Mouse (Mus musculus): ENCODE measurements around the gene Casz1. TPM values are rescaled to one million over a fixed set of nuclear protein-coding genes. Genes with fewer than 3 reads are reported as not detected.

Gene Casz1
- total RNA-seq, 2 experiments from 2014 or later: 1.7 to 3.3 TPM

DNA sequence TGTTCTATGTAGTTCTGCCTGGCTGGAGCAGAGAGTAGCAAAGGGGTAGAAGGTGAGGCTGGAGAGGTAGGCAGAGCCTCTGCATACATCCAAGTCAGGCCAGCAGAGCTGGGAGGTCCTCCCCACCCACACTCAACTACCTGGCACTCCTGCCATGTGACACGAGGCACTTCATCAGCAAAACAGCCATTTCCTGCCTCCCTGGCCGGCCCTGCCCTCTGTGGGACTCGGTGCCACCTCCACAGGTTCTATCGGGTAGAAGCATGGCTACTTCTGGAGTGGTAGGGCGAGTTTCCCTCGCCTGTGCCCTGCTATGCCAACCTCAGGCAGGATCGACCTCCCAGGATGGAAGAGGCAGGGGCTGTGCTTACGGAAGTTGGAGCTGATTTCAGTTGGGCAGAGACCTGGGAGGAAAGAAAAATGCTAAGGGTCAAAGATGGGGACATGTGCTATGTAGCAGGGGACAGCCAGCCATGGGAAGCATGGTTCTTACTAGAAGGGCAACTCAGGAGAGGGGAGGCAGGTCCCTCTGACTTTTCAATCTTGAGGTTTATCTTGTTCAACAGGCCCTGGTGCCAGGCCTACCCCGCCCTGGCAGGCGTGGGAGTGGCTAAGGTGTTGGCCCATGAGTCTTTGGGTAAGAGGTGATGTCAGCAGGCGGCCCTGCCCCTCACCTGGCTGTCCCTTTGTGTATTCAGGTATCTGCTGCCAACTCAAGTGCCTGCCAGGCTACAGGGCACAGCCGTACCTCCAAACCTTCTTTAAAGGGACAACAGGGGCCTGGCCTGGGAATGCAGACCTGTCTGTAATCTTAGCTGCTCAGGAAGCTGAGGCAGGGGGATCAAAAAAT lies 6.5 kb upstream of the Casz1 start:
- ATAC-seq (ENCODE audit: poor library complexity, severe bottlenecking): no peak

DNA sequence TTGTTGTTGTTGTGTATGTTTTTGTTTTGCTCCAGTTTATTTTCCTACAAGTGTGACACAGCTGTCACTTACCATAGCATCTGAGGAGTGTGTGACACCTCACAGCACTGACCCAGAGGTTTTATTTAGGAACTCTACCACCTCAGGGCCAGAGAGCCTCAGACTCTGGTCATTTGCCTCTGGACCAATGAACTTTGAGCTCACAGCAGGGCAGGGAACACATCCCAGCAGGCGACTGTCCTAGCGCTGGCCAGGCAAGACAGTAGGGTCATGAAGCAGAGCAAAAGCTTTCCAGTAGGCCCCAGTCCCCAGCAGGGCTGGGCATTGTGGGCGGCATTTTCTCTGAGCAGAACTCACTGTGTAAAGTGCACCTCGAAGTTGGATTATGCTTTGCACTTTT lies 1.2 kb upstream of the Casz1 start:
- ATAC-seq (ENCODE audit: poor library complexity, severe bottlenecking): no peak

DNA sequence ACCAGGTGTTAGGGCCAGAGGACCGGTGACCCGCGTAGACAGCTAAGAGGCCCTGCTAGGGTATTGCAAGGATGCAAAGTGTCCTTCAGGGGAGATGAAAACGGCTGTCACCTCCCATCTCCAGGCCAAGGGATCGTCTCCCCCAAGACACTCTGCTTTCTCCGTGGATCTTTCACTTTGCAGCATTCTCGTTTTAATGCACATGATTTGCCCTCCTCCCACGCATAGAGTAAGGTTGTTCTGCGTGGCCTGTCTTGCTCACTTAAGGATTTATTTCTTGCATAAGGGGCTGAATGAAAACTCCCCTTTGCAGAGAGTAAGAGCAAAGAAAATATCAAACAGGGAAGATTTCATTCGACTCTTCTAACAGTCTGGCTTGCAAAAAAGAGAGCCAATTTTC lies 593 bp upstream of the Casz1 start:
- no peak for ATAC-seq (ENCODE audit: poor library complexity, severe bottlenecking)

DNA sequence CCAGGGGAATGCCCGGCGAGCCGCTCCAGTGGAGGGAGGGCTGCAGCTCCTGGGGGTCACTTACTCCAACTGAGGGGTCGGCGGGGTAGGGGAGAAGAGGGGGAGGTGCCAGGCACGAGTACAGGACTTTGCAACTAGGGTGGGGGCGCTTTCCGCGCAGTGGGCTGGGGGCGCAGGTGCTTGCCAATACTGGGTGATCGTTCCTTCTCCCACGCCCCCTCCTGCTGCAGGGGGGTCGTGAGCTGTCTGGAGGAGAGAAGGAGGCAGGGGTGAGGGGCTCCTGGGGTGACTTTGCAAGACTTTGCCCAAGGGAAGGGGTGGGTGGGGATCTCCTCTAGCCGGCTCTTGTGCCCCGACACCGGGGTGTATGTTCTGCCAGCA lies 541 bp downstream of the Casz1 start:
- no peak for ATAC-seq (ENCODE audit: poor library complexity, severe bottlenecking)

DNA sequence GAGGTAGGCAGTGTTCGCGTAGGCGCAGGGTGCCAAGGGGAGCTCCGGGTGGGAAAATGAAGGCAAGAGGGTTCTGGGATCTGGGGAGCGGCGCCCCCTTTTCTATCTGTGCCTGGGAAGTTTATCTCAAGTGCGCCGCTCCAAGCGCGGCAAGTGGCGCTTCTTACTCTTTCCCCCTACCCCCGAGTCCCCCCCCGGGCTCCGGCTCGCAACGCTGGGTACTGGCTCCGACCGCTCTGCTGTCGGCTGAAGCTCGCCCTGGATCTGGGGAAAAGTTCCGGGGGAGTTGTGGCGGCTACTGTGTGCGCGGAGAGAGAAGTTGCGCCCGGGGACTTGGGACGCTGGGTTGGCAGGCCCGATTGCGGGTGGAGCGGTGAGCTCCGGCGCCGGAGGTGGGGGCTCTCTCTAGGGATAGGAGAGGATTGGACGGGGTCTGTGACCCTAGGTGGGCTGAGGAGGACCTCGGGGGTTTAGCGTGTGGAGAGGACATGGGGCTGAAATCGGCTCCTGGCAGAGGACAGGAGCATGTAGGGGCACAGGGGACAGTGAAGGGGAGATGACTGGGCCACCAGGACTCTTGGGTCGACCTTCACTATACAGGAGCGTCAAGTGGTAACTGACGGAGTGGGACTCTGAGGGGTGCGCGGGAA lies 1.1 kb downstream of the Casz1 start:
- no peak for ATAC-seq (ENCODE audit: poor library complexity, severe bottlenecking)

DNA sequence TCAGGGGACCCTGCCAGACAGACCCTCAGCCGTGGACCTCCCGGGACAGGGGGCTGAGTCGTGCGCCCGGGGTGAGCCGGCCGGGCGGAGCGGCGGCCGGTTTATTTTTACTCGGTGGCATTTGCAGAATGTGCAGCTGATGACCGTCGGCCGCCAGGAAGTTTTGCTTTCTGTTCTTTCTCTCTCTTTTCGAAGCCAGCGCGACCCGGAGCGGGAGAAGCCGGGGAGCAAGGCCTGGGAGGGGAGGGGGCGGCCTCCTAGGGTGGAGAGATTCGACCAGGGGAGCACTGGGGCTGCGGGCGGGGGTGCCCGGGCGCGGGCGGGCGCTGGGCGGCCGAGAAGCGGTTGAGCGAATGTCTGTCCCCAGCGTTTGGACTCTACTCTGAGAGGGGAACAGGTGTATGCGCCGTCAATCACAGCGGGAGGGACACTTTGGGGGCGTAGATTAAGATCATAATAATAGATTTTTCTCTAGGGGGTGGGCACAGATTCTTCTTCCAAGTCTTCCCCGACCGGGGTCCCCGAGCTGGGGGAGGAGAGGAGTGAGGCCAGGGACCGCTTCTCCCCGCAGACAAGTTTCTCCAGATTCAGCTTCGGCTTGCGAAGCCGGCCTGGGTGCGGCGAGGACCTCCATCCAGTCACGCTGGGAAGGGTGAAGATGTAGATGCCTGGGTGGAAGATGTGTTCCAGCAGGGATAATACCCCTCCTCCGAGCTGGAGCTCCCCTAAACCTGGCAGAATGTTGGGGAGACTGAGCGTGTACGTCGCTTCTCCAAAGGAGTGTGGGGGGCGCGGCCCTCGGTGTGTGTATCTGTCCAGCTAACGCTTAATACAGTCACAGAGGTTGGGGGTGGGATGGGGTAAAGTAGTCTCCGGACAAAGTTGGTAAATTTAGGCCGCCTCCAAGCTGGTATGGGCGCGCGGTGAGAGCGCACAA lies 1.9 kb downstream of the Casz1 start:
- no peak for ATAC-seq (ENCODE audit: poor library complexity, severe bottlenecking)

DNA sequence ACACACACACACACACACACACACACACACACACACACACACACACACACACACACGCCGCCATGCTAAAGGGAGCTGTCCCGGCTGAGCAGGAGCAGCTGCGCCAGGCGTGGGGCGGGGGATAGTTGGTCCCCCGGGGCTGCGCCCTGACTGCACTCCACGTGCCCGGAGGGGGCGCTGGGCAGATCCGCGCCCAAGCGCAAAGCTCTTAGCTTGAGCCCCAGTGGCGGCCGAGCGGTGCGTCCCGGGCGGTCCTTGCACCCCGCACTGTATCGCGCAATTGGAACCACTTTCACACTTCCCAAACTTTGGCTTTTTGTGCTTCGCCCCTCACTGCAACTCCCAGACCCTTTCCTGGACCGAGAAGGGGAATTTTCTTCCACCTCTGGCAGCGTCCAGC lies 2.6 kb downstream of the Casz1 start:
- no peak for ATAC-seq (ENCODE audit: poor library complexity, severe bottlenecking)

DNA sequence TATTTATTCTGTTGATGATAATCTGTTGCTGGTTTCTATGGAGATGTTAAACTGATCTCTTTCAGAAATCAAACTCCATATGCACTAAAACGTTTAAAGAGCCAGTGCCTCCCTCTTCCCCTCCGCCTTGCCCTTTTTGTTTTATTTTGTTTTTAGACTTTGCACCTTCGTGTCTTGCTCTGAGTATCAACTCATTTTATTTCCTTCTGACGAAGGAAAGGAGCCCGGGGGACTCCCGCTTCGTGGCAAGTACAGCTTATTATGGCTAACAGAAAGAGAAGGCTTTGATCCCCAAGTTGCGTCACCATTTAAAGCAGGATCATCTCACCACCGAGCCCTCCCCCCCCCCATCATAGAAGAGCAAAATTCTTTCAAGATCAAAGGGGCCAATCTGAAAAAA lies 3.2 kb downstream of the Casz1 start:
- ATAC-seq (ENCODE audit: poor library complexity, severe bottlenecking): no peak

DNA sequence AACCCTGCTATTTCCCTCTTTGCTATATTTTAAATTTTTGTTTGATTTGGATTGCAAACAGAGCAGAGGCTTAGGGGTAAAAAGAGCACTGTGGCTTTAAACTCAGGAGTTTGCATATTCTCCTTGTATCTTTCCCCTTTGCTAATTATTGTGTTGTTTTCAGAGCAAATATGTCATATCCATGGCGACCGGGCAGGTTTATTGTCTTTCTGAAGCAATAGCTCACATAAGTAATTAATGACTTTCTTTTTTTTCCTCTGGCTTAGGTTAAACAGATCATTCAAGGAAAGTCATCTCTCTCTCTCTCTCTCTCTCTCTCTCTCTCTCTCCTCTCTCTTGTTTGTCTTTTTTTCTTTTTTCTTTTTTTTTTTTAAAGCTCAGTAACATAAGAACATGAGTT lies 4.6 kb downstream of the Casz1 start:
- no peak for ATAC-seq (ENCODE audit: poor library complexity, severe bottlenecking)

DNA sequence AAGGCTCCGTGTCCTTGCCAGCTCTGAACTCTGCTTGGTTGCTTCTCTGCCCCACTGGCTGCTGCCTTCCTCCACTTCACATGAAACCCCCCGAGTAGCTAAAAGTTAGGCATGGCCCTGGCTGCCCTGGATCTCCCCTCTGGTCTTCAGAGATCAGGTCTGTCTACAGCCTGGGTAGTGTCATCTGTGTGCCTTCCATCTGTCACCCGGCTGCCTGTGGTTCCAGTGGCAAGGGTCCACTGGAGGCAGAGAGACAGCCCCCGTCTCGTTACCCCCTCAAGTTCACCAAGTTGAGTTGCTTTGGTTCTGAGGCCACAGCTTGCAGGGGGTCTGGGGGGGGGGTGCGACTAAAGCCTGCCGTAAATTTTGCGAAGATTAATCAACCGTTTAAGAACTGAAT lies 6.5 kb downstream of the Casz1 start:
- no peak for ATAC-seq (ENCODE audit: poor library complexity, severe bottlenecking)

DNA sequence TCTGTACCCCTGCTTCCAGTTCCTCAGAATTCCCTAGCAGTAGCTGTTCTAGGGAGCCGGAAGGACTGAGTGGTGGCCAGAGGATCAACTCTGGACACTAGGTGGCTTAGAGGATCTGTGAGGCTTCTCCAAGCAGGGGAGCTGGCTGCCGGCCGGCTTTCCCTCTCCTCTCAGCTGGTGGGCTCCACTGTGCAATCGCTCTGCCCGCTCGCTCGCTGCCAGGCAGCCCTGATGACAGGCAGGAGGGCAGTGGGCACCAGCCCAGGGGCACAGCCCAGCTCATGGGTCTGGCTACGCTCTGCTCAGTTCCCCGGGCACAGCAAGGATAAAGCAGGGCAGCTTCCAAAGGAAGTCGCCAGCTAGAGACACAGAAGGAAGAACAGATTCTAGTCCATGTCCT lies 7.7 kb downstream of the Casz1 start:
- ATAC-seq (ENCODE audit: poor library complexity, severe bottlenecking): no peak

DNA sequence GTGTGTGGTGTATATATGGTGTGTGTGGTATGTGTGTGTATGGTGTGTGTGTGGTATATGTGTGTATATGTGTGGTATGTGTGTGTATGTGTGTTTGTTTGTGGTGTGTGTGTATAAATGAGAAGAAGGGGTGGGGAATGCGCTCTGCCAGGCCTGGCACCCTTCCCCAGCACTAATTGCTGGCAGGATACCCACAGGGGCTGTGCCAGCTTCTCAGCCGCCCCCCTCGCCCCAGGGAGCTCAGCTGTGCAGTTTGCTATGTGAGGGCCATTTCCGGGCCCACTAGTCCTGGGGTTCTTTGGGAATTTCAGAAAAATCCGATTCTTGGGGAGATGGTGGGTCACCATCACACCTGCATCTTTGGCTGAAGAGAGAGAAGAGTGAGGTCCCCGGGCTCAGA lies 9.0 kb downstream of the Casz1 start:
- no peak for ATAC-seq (ENCODE audit: poor library complexity, severe bottlenecking)

DNA sequence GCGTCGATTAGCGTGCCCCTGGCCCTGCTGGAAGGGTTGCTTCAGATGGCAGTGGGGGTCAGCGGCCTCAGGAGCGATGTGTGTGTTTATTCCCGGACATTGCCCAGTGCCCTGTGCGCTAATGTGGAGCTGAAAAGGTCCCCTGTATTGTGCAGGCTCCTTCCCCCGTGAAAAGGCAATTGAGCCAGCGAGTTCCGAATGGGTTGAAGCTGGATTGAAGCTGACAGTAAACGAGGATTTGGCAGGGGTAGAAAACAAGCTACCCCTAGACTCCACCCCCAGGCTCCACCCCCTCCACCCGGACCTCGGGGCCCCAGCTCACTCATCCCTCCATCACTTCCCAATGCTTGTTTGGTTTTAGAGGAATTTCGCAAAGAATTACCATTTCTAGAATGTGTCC lies 12.3 kb downstream of the Casz1 start:
- no peak for ATAC-seq (ENCODE audit: poor library complexity, severe bottlenecking)

DNA sequence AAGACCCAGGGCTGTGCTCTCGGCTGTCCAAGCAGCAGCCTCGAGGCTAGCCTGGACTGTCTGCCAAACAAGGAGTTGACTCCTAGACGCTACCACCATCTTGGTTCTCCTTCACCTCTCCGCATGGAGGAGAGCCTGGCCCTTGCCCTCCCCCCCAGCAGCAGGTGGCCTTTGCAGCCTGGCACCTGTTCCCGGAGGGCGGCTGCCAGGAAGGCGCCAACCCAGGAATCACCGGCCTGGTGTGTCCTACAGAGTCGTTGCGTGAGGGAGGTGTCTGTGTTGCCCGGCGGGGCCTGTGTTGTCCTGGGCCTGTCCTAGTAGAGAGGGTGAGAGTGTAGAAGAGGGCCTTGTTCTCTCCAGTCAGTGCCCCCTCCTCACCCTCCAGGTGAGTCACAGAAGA lies 13.9 kb downstream of the Casz1 start:
- no peak for ATAC-seq (ENCODE audit: poor library complexity, severe bottlenecking)

DNA sequence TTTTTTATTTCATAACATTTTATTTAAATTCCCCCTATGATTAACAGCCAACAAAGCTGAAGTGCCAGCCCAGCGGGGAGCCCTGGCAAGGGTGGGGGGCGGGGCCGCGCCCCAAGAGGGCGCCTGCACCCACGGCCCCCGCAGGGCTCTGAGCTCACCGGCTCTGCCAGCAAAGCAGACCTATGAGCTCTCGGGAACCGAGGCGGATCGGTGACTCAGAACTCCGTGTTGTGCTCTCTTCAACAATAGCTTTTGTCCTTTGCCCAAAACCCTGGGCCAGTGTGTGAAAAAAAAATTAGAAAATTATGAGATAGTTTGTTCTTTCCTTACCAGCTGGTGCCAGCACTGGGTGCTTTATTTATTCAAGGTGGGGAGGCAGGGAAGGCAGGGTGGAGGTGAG lies 15.9 kb downstream of the Casz1 start:
- ATAC-seq (ENCODE audit: poor library complexity, severe bottlenecking): no peak

DNA sequence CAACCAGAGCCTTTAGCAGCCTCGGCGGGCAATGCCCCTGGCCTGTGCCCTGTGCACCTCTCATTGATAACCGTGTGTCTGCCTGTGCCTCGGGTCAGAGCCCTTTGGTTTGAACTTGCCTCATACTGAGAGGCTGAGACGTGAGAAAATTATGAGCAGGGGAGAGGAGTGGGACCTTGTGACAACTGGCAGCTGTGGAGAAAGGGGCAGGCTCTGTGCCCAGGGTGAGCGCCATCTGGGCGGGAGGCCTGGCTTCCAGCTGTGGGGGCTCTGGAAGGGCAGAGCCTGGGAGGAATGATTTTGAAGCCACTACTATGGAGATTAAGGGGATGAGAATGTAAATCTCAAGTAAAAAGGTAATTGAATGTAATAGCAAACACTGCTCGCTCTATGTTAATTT lies 19.1 kb downstream of the Casz1 start:
- no peak for ATAC-seq (ENCODE audit: poor library complexity, severe bottlenecking)

DNA sequence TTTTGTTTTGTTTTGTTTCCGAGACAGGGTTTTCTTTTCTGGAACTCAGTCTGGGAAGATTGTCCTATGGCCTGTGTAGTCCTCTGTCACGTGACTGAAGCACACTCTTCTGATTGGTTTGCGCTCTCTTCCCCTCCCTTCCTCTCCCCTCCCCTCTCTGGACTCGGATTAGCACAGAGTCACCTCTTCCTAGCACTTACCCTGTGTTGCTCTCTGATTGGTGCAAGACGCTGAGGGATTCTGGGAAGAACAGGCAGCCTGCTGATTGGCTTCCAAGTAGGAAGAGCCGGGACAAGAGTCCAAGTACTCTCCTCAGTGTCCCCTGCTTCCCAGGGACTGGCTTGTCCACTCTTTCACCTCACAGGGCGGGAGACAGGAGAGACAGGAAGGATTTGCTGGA lies 26.1 kb downstream of the Casz1 start:
- ATAC-seq (ENCODE audit: poor library complexity, severe bottlenecking): no peak

DNA sequence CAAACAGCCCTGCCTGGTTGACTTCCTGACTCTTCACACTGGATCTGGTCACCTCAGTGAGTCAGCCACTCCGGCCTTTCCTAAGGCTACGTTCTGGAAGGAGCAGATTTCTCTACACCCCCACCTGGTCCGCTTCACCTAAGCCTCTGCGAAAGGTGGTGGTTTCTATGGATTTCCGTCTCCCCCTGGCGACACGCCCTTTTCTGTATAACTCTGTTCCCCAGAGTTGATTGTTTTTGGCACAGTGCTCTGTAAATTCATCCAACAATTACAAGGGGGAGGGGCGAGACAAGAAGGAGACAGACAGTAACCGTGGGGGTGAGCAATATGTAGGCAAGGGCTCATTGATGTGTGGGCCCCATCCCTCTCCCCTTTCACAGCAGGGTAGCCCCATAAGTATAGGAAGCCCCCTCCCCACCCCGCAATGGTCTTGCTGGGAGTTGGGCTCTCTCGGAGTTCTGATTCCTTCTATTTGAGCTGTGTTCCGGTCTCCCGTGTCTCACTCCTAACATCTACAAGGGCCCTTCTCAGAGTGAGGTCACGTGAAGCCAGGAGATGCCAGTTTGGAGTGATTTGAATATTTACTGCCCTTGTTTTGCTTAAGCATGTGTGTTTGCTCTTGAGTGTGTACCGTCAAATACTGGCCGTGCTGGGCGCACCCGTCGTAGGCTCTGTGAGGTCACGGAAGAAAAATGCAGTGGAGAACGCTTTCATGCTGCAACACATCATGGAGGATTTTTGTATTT lies 29.2 kb downstream of the Casz1 start:
- ATAC-seq (ENCODE audit: poor library complexity, severe bottlenecking): no peak

DNA sequence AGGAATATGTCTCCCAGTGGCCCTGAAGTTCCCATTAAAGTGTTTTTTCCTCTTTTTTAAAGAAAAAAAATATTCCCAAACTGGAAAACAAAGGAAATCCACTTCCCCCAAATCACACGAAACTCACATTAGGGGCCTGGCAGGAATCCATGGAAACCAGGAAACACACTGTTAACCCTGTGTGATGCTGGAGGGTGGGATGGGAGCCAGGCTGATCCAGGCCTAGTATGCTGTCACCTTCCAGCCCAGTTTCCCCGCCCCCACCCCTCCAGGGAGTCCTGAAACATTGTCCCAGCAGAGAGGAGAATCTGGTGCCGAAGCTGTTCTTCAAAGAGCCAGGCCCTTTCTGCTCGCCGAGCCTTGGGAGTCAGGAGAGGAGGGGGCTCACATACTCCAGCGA lies 32.2 kb downstream of the Casz1 start:
- no peak for ATAC-seq (ENCODE audit: poor library complexity, severe bottlenecking)

DNA sequence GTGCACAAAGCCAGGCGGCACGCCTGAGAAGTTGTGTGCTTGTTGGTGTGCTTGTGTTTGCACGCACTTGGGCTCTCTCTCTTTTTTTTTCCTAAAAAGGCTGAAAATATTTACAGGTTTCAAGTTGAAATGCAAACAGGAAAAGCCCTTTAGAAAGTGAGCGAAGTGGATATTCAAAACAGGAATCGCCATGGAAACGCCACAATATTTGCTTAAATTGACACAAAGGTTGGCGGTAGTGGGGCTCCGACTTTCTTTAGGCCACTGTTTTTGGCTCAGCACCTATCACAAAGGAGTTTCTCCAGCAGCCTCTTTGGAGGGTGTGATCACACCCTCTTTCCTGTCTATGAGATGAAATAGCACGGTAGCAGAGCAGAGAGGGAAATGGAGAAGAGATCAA lies 32.8 kb downstream of the Casz1 start:
- no peak for ATAC-seq (ENCODE audit: poor library complexity, severe bottlenecking)

DNA sequence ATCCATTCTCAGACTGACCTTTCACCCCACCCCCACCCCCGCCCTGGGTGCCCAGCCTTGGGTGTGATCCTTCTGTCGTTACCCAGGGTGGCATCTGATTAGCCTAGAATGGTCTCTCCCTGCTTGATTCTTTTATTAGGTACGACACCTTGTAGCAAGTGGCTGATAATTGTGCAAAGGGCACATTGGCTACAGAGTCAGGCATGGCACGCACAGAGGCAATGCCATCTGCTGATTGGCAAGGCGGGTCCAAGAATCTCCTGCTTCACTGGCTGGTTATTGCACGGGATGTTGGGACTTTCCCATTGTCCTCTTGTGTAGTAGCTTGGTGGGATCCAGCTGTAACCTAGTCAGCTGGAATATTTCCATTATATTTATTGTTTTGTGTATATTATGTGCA lies 33.4 kb downstream of the Casz1 start:
- no peak for ATAC-seq (ENCODE audit: poor library complexity, severe bottlenecking)

Measured in megakaryocyte, adult 5-6 weeks (primary cell).